Mouse (Mus musculus) common myeloid progenitor, adult 5-6 weeks (primary cell): ENCODE measurements around the gene Slc43a1. TPM values are rescaled to one million over a fixed set of nuclear protein-coding genes. Genes with fewer than 3 reads are reported as not detected.
A peak's percentile ranks its signal among the peaks of the same experiment; 100 is the strongest.
"Not testable (repeated sequence)": the region's sequence is repeated elsewhere in the genome, so short reads cannot be mapped to it uniquely, and the experiment has no call there.

Experiments used
- ATAC-seq: replicated peaks from 2 replicates; pipeline ENCODE4 v1.8.0; 2016; ENCODE audit warnings: low read depth, mild to moderate bottlenecking, moderate TSS enrichment, inconsistent platforms; ENCODE audit not compliant: poor library complexity, severe bottlenecking
- total RNA-seq: library from RNA; stranded (forward); fragments of 200-1000, 187-1606 nt; gene quantifications from 2 replicates; pipeline ENCODE4 v1.2.3, GENCODE M21; 2017

The Slc43a1 gene
- 21.0 and 23.4 TPM in 2 replicates for total RNA-seq

- no peak for ATAC-seq
Measured at GRCm38 (mm10) chr2:84838593-84838949, at the start of gene Slc43a1. TSS of gene Slc43a1 (plus strand) at chr2:84838850.

GRCm38 (mm10) chr2:84790418-84790817, 48.2 kb upstream of the Slc43a1 start:
- ATAC-seq = no peak

DNA sequence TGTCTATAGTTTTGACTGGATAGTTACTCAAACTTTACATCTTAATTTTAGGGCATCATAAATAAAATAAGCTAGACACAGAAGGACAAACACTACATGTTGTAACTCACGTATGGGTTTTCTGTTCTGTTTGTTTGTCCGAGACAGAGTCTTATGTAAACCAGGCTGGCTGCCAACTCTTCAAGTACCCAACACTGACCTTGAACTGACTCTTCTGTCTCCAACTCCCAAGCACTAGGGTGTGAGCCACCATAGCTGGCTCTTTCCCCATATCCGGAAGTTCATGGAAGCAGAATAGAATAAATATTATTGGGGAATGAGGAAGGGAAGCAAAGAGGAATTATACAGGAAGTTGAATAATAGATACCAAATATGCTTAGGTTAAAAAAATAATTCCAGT, 46.1 kb upstream of the Slc43a1 start:
- ATAC-seq = no peak

DNA sequence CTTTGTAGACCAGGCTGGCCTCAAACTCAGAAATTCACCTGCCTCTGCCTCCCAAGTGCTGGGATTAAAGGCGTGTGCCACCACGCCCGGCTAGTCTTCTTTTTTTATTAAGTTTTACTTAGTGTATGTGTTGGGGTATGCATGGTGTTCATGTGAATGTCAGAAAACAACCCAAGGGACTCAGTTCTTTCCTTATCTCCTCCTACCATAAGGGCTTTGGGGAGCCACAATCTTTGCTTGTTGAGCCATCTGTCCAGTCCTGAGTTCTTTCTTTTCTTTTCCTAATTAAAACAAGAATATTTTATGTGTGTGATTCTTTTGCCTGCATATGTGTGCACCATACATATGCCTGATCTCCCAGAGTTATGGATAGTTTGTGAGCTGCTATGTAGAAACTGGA, 45.5 kb upstream of the Slc43a1 start:
- peak; percentile 54; the same call in 1 of the 2 replicates for ATAC-seq

- ATAC-seq = no peak
Measured at GRCm38 (mm10) chr2:84793871-84794270, 44.8 kb upstream of the Slc43a1 start.

DNA sequence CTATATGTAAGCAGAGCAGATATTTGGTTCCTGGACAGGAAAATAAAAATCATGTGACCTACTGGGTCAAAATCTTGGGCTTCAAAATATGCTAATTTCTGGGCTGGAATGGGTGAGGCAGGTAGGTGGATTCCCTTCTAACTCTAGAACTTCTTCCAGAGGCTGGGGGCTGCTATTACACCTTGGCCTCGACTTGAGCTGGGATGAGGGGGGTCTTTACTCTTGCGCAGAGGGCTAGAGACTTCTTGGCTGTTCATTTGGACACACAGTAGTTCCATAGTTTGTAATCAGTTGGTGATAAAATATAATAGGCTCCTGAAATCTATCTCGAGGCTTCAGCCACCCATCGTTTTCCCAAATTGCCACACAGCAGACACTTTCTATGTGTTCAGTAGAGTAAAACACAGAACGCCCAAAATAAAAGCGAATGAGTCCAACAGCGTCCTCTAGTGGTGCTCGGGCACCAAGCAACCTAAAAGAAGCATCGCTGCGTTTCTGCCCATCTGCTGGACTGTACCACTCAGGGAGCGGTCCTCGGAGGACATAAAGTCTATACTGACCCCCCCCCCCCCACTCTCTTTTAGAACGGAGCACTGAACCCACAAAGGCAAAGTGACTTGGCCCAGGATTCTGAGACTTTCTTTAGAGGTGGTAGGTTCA, 40.7 kb upstream of the Slc43a1 start:
- ATAC-seq = peak; percentile 55

DNA sequence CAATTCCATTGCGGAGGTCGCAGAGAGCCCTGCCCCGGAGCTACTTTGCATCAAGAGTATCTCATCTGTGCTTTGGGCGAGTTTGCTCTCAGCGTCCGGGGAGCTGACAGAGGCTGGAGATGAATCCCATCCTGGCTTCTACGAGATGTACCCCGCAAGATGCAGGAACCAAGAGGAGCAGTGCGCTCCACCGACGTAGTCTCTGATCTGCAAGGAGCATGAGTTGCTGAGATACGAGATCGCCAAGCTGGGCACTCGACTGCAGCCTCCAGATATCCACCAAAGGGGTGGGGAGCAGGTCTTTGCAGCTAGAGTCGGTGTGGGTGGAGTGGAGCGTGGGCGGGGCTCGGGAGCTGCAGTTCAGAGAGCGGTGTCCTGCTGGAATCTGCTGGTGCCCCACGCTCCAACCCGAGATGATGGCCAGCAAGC, 40.1 kb upstream of the Slc43a1 start, which contains the start of gene Ube2l6:
Ube2l6 (plus strand) TSS at position 336 of the 429 bp plus-strand sequence.
- peak; percentile 82 for ATAC-seq

GRCm38 (mm10) chr2:84799041-84799561, 39.5 kb upstream of the Slc43a1 start:
- peak; percentile 76 for ATAC-seq

- ATAC-seq = no peak
Measured at GRCm38 (mm10) chr2:84800304-84800703, 38.3 kb upstream of the Slc43a1 start.

DNA sequence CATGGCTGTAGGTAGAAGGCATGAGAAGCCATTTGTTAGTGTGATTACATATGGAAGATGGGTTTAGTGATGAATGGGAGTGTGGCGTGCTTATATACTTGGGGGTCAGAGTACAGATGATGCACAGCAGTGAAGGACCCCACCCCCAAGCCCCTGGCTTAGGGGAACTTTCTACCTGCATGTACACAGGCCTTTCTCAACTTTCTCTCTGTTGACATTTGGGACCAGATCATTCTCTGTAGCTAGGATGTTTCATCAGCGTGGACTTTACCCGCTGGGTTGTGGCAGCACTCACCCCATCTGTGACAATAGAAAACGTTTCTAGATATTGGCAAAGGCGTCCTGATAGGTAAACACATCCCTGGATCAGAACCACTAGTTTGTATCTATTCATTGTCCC, 37.4 kb upstream of the Slc43a1 start:
- ATAC-seq = not testable (repeated sequence)

GRCm38 (mm10) chr2:84803963-84804362, 34.7 kb upstream of the Slc43a1 start:
- ATAC-seq = no peak

- ATAC-seq = no peak
Measured at GRCm38 (mm10) chr2:84806546-84806945, 32.1 kb upstream of the Slc43a1 start.

DNA sequence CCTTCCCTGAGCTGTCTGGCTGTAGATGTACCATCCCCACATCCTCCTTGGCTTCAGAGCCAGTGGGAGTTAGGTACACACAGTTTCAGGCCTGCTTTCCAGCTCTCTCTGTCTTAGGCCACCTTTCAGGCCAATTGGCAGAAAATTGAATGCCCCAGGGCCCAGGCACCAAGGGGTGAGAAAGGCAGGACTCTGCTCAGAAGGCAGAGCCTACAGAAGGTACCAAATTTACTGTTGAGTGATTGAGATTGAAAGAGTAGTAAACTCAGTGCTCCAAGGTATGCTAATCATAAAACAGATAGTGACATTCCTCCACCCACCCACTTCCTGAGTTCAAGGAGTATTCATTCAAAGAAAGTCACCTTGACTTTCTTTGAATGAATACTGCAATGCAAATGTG, 29.3 kb upstream of the Slc43a1 start:
- no peak for ATAC-seq

DNA sequence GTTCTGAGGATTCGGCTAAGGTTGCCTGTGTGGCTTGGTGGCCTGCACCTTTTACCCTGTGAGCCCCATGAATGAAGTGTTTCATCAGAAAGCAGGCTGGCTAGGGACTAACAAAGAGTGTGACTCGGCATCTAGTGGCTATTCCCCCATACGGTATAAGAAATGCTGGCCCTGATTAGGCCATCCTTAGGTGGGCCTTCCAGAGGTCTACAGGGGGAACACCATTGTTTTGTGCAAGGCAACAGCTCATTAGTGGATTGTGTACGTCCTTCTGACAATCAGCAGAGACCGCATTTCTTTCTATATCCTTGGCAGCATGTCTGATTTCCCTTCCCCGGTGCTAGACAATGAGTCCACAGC, 28.1 kb upstream of the Slc43a1 start:
- ATAC-seq = no peak

- peak; percentile 68 for ATAC-seq
Measured at GRCm38 (mm10) chr2:84810886-84811577, 27.6 kb upstream of the Slc43a1 start.

GRCm38 (mm10) chr2:84811880-84812279, 26.8 kb upstream of the Slc43a1 start:
- peak; percentile 81 for ATAC-seq

DNA sequence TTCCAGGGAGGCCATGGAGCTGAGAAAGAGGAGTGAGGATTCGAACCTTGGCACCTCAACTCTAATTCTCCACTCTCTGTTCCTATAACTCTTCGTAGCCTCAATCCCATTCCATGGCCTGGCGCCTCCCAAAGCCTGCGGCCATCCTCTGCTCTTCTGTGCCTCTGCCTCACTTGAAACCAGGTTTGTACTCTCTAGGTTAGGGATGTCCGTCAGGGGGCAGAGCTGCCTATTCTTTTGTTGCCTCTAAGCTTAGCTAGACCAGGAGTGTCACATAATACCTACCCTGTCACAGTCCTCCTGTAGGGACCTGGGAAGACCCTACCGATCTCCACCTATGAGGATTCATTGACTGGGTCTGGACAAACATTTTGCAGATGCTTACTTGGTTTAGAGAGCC, 26.0 kb upstream of the Slc43a1 start:
- ATAC-seq = no peak

- ATAC-seq = 0 out of 2 replicates have a peak, but pooled peaks have one; percentile 51
Measured at GRCm38 (mm10) chr2:84819861-84820260, 18.8 kb upstream of the Slc43a1 start.

DNA sequence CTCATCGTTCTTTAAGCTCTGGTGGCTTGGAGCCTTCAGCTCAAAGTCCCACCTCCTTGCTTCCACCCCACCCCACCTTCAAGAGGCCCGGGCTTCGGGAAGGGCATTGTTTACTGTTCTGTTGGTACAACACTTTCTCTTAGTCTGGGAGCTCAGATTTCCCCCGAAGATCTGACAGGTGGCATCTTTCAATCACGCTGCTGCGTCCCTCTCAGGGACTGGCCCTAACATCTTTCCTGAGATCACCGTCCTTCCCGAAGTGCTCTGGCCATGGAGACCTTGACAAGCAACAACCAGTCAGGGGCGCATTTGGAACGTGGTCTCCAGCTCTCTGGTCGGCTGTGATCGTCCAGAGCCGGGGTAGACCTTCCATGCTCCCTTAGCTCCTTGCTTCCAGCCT, 16.1 kb upstream of the Slc43a1 start, which contains the start of gene Smtnl1:
Smtnl1 (minus strand) TSS at position 101 of the 400 bp plus-strand sequence.
- ATAC-seq = no peak

DNA sequence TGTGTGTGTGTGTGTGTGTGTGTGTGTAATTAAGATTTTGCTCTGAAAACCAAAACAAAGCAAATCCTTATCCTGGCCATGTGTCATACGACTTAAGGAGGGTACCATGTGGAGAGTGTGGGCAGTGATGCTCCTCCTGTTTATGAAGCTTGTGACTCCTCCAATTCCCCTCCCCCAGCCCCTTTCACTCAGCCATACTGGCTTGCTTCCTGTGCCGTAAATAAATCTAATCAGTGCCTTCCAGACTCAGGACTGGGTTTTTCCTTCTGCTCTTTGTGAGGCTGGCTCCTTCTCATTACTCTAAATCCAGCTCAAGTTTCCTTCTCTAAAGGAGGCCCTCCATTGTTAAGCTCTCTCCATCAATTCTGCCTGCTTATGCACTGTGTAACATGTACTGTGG, 15.4 kb upstream of the Slc43a1 start:
- no peak for ATAC-seq
